Mouse (Mus musculus) layer of hippocampus, postnatal 36 days (tissue): ENCODE data around the gene Gramd1b. TPM values are rescaled to one million over a fixed set of nuclear protein-coding genes. Genes with fewer than 3 reads are reported as not detected.

Experiments
- DNase-seq, 2 experiments: peaks; one replicate each; pipeline ENCODE4 v3.0.0; 2022
- total RNA-seq, 2 experiments: library from RNA; stranded (reverse); gene quantifications; 2 replicates each; pipeline ENCODE4 v1.2.3; 2021

Gramd1b gene
- total RNA-seq, 2 experiments from 2014 or later: 163 to 172 TPM

GRCm38 (mm10) chr9:40423427-40423867 is 107.7 kb downstream of the Gramd1b start:
- DNase-seq: no peak

GRCm38 (mm10) chr9:40422368-40423057 is 108.7 kb downstream of the Gramd1b start:
- no peak for DNase-seq

GRCm38 (mm10) chr9:40420652-40421335 is 110.4 kb downstream of the Gramd1b start:
- DNase-seq: no peak

GRCm38 (mm10) chr9:40418803-40419202 is 112.4 kb downstream of the Gramd1b start:
- no peak for DNase-seq

- DNase-seq: no peak
These were observed 115.0 kb downstream of the Gramd1b start for GRCm38 (mm10) chr9:40416150-40416549.

- DNase-seq: peak in 1 of 2 experiments; percentile 56
These were observed 116.0 kb downstream of the Gramd1b start for GRCm38 (mm10) chr9:40414904-40415766.

- DNase-seq: peak; percentile 77 to 79
These were observed 116.7 kb downstream of the Gramd1b start for GRCm38 (mm10) chr9:40414498-40414903.

- DNase-seq: no peak
These were observed 117.6 kb downstream of the Gramd1b start for GRCm38 (mm10) chr9:40413601-40414000.

- DNase-seq: no peak
These were observed 118.3 kb downstream of the Gramd1b start for GRCm38 (mm10) chr9:40412931-40413330.

- no peak for DNase-seq
These were observed 118.9 kb downstream of the Gramd1b start for GRCm38 (mm10) chr9:40412246-40412645.

GRCm38 (mm10) chr9:40410895-40411294 is 120.3 kb downstream of the Gramd1b start:
- DNase-seq: no peak

- DNase-seq: no peak
These were observed 122.1 kb downstream of the Gramd1b start for GRCm38 (mm10) chr9:40409071-40409470.

GRCm38 (mm10) chr9:40408415-40408814 is 122.8 kb downstream of the Gramd1b start:
- DNase-seq: no peak

- DNase-seq: no peak
These were observed 123.3 kb downstream of the Gramd1b start for GRCm38 (mm10) chr9:40407876-40408275.

- DNase-seq: no peak
These were observed 125.4 kb downstream of the Gramd1b start for GRCm38 (mm10) chr9:40405804-40406203.

GRCm38 (mm10) chr9:40405263-40405662 is 125.9 kb downstream of the Gramd1b start:
- no peak for DNase-seq

- DNase-seq: no peak
These were observed 126.5 kb downstream of the Gramd1b start for GRCm38 (mm10) chr9:40404637-40405036.

- DNase-seq: no peak
These were observed 127.4 kb downstream of the Gramd1b start for GRCm38 (mm10) chr9:40403750-40404149.

- no peak for DNase-seq
These were observed 129.4 kb downstream of the Gramd1b start for GRCm38 (mm10) chr9:40401818-40402217.

GRCm38 (mm10) chr9:40400854-40401253 is 130.3 kb downstream of the Gramd1b start:
- no peak for DNase-seq

- no peak for DNase-seq
These were observed 131.0 kb downstream of the Gramd1b start for GRCm38 (mm10) chr9:40400171-40400570.

GRCm38 (mm10) chr9:40399359-40399932 is 131.7 kb downstream of the Gramd1b start:
- no peak for DNase-seq
